Mouse (Mus musculus) forebrain, embryonic 13.5 days (tissue): ENCODE results near the gene Gm525. TPM values are rescaled to one million over a fixed set of nuclear protein-coding genes. Genes with fewer than 3 reads are reported as not detected.
"Not testable (repeated sequence)": the region's sequence is repeated elsewhere in the genome, so short reads cannot be mapped to it uniquely, and the experiment has no call there.

Source experiments
- ATAC-seq: fragments of 200-750 bp; cut with Nextera tagmentation; 2 replicates; pipeline ENCODE4 v1.8.0; 2017
- H3K27ac ChIP-seq: fragments of 300-500 bp; sonication (generic); 2 replicates; pipeline ENCODE4 v1.5.1; 2015; ENCODE audit warnings: inconsistent platforms, mild to moderate bottlenecking, moderate library complexity
- H3K27me3 ChIP-seq: fragments of 300-500 bp; sonication (generic); 2 replicates; pipeline ENCODE4 v1.6.1; 2015; ENCODE audit warnings: mild to moderate bottlenecking, inconsistent platforms
- H3K36me3 ChIP-seq: fragments of 300-500 bp; sonication (generic); 2 replicates; pipeline ENCODE4 v1.6.1; 2015; ENCODE audit warnings: mild to moderate bottlenecking, inconsistent platforms; ENCODE audit not compliant: poor library complexity, severe bottlenecking
- H3K4me1 ChIP-seq: fragments of 300-500 bp; sonication (generic); 2 replicates; pipeline ENCODE4 v1.6.1; 2015; ENCODE audit warnings: inconsistent platforms
- H3K4me2 ChIP-seq: fragments of 300-500 bp; sonication (generic); 2 replicates; pipeline ENCODE4 v1.6.1; 2015; ENCODE audit warnings: inconsistent platforms, mild to moderate bottlenecking, moderate library complexity
- H3K4me3 ChIP-seq: fragments of 300-500 bp; sonication (generic); 2 replicates; pipeline ENCODE4 v1.5.1; 2015; ENCODE audit warnings: mild to moderate bottlenecking, inconsistent platforms
- H3K9ac ChIP-seq: fragments of 300-500 bp; sonication (generic); 2 replicates; pipeline ENCODE4 v1.6.1; 2015; ENCODE audit warnings: mild to moderate bottlenecking, inconsistent platforms
- H3K9me3 ChIP-seq: fragments of 300-500 bp; sonication (generic); replicated peaks from 2 replicates; pipeline ENCODE4 v1.6.1; 2016; ENCODE audit warnings: inconsistent platforms
- WGBS: fragments of 180-500 bp; shearing (Covaris S2); methylation state at CpG from one replicate; pipeline ENCODE4 v1.1.7; 2015; 5-methylcytosine and 5-hydroxymethylcytosine counted together
- polyA plus RNA-seq: library from polyadenylated mRNA; unstranded; fragments of >200 nt; fragmentation: Nextera tagmentation; extraction: Ambion mirVana; gene quantifications from 2 replicates; pipeline ENCODE4 v1.2.1, GENCODE M21; 2015

Gm525 gene
- polyA plus RNA-seq, 1 experiment from 2014 or later: not detected

GRCm38 (mm10) chr11:89081906-89082305, 8.3 kb downstream of the Gm525 start:
- H3K4me3 ChIP-seq, H3K36me3 ChIP-seq, ATAC-seq, H3K9me3 ChIP-seq, H3K4me1 ChIP-seq, H3K9ac ChIP-seq, H3K27me3 ChIP-seq, H3K27ac ChIP-seq, H3K4me2 ChIP-seq: not testable (repeated sequence)
- 48% methylated on average over 5 of the region's 5 CpGs for WGBS

GRCm38 (mm10) chr11:89082691-89083090, 9.1 kb downstream of the Gm525 start:
- not testable (repeated sequence) for H3K4me1 ChIP-seq, ATAC-seq, H3K27ac ChIP-seq, H3K4me2 ChIP-seq, H3K36me3 ChIP-seq, H3K27me3 ChIP-seq, H3K9me3 ChIP-seq, H3K9ac ChIP-seq, H3K4me3 ChIP-seq
- WGBS: 94% methylated on average over 3 of the region's 3 CpGs

- H3K4me1 ChIP-seq: no peaks in the 10 kb centered on the region
- no peaks in the 10 kb centered on the region for H3K27me3 ChIP-seq
- H3K9ac ChIP-seq: no peak overlapping the region
- no peaks in the 10 kb centered on the region for H3K36me3 ChIP-seq
- no peak overlapping the region for H3K27ac ChIP-seq
- 41% methylated on average over 7 of the region's 7 CpGs for WGBS
- no peak for ATAC-seq
- H3K4me2 ChIP-seq: no peak overlapping the region
- no peak overlapping the region for H3K4me3 ChIP-seq
- no peaks in the 10 kb centered on the region for H3K9me3 ChIP-seq
Measured at GRCm38 (mm10) chr11:89084601-89085000, 11.0 kb downstream of the Gm525 start.

GRCm38 (mm10) chr11:89086208-89086809, 12.7 kb downstream of the Gm525 start:
- WGBS: 81% methylated on average over 10 of the region's 10 CpGs
- H3K4me3 ChIP-seq: no peak overlapping the region
- H3K9me3 ChIP-seq: no peaks in the 10 kb centered on the region
- H3K4me1 ChIP-seq: no peaks in the 10 kb centered on the region
- H3K4me2 ChIP-seq: no peak overlapping the region
- H3K36me3 ChIP-seq: no peaks in the 10 kb centered on the region
- H3K27me3 ChIP-seq: no peaks in the 10 kb centered on the region
- no peak overlapping the region for H3K9ac ChIP-seq
- H3K27ac ChIP-seq: no peak overlapping the region
- no peak for ATAC-seq

- Histone ChIP-seq H3K4me1 (no peaks in the 10 kb centered on the region), H3K27me3 (no peaks in the 10 kb centered on the region), H3K9me3 (no peaks in the 10 kb centered on the region), H3K4me2 (no peak overlapping the region), H3K4me3 (no peak overlapping the region), H3K9ac (no peak overlapping the region), H3K27ac (no peak overlapping the region), H3K36me3 (no peaks in the 10 kb centered on the region)
- no peak for ATAC-seq
- WGBS: 88% methylated on average over 4 of the region's 4 CpGs
Measured at GRCm38 (mm10) chr11:89088754-89089153, 15.1 kb downstream of the Gm525 start.

- H3K9ac ChIP-seq, H3K4me3 ChIP-seq: not testable (repeated sequence)
- 93% methylated on average over 6 of the region's 7 CpGs for WGBS
Measured at GRCm38 (mm10) chr11:89090359-89090758, 16.7 kb downstream of the Gm525 start.

GRCm38 (mm10) chr11:89092714-89093113, 19.1 kb downstream of the Gm525 start:
- no peaks in the 10 kb centered on the region for H3K4me1 ChIP-seq
- H3K27ac ChIP-seq: no peak overlapping the region
- no peak for ATAC-seq
- no peaks in the 10 kb centered on the region for H3K36me3 ChIP-seq
- WGBS: 79% methylated on average over 9 of the region's 9 CpGs
- H3K4me3 ChIP-seq: no peak overlapping the region
- no peak overlapping the region for H3K9ac ChIP-seq
- no peak overlapping the region for H3K4me2 ChIP-seq
- H3K27me3 ChIP-seq: no peaks in the 10 kb centered on the region
- no peaks in the 10 kb centered on the region for H3K9me3 ChIP-seq

More at GRCm38 (mm10) chr11:89090359-89090758, 16.7 kb downstream of the Gm525 start:
- not testable (repeated sequence) for H3K27me3 ChIP-seq, ATAC-seq, H3K36me3 ChIP-seq, H3K27ac ChIP-seq, H3K9me3 ChIP-seq, H3K4me2 ChIP-seq, H3K4me1 ChIP-seq

- H3K4me1 ChIP-seq: no peaks in the 10 kb centered on the region
- ATAC-seq: no peak
- H3K9ac ChIP-seq: no peak overlapping the region
- no peak overlapping the region for H3K4me2 ChIP-seq
- no peak overlapping the region for H3K27ac ChIP-seq
- H3K9me3 ChIP-seq: no peaks in the 10 kb centered on the region
- 68% methylated on average over 3 of the region's 3 CpGs for WGBS
- no peaks in the 10 kb centered on the region for H3K27me3 ChIP-seq
- no peak overlapping the region for H3K4me3 ChIP-seq
- H3K36me3 ChIP-seq: no peaks in the 10 kb centered on the region
Measured at GRCm38 (mm10) chr11:89095306-89095705, 21.7 kb downstream of the Gm525 start.

- not testable (repeated sequence) for H3K27ac ChIP-seq, H3K4me1 ChIP-seq, H3K36me3 ChIP-seq, H3K4me2 ChIP-seq, H3K27me3 ChIP-seq, H3K9ac ChIP-seq, H3K9me3 ChIP-seq, ATAC-seq, H3K4me3 ChIP-seq
- WGBS: 90% methylated on average over 10 of the region's 10 CpGs
Measured at GRCm38 (mm10) chr11:89097292-89097691, 23.7 kb downstream of the Gm525 start.

GRCm38 (mm10) chr11:89098083-89098835, 24.6 kb downstream of the Gm525 start:
- Histone ChIP-seq H3K27ac (no peak overlapping the region), H3K27me3 (no peaks in the 10 kb centered on the region), H3K9me3 (no peaks in the 10 kb centered on the region), H3K4me1 (peaks cover 6% of the 10 kb centered on the region), H3K36me3 (no peaks in the 10 kb centered on the region), H3K4me3 (no peak overlapping the region), H3K9ac (no peak overlapping the region), H3K4me2 (no peak overlapping the region)
- no peak for ATAC-seq
- 87% methylated on average over 17 of the region's 17 CpGs for WGBS

GRCm38 (mm10) chr11:89098930-89099329, 25.3 kb downstream of the Gm525 start:
- Histone ChIP-seq H3K4me1 (peaks cover 6% of the 10 kb centered on the region), H3K27me3 (no peaks in the 10 kb centered on the region), H3K27ac (no peak overlapping the region), H3K9me3 (no peaks in the 10 kb centered on the region), H3K4me2 (no peak overlapping the region), H3K4me3 (no peak overlapping the region), H3K9ac (no peak overlapping the region), H3K36me3 (no peaks in the 10 kb centered on the region)
- WGBS: 79% methylated on average over 6 of the region's 6 CpGs
- ATAC-seq: no peak

- under 1% methylated on average over 9 of the region's 9 CpGs for WGBS
- Histone ChIP-seq H3K9ac (peak overlapping the region; percentile 38; the same call in 1 of the 2 replicates), H3K9me3 (no peaks in the 10 kb centered on the region), H3K4me2 (peak overlapping the region; percentile 54), H3K27me3 (no peaks in the 10 kb centered on the region), H3K27ac (no peak overlapping the region), H3K4me3 (peak overlapping the region; percentile 21; the same call in 1 of the 2 replicates), H3K36me3 (no peaks in the 10 kb centered on the region), H3K4me1 (peaks cover 6% of the 10 kb centered on the region)
- peak; percentile 86 for ATAC-seq
Measured at GRCm38 (mm10) chr11:89100403-89100802, 26.8 kb downstream of the Gm525 start.
